Mouse (Mus musculus) midbrain, embryonic 12.5 days (tissue): Measurements from ENCODE around the gene Hist1h3h. TPM values are rescaled to one million over a fixed set of nuclear protein-coding genes. Genes with fewer than 3 reads are reported as not detected.
"Not testable (repeated sequence)": the region's sequence is repeated elsewhere in the genome, so short reads cannot be mapped to it uniquely, and the experiment has no call there.

Experiments used
- ATAC-seq: fragments of 200-750 bp; cut with Nextera tagmentation; 2 replicates; pipeline ENCODE4 v1.8.0; 2017; ENCODE audit warnings: low read depth, moderate TSS enrichment, moderate library complexity; ENCODE audit not compliant: low FRiP score
- H3K27ac ChIP-seq: fragments of 300-500 bp; sonication (generic); replicated peaks from 2 replicates; pipeline ENCODE4 v1.5.1; 2016; ENCODE audit warnings: mild to moderate bottlenecking
- H3K27me3 ChIP-seq: fragments of 300-500 bp; sonication (generic); 2 replicates; pipeline ENCODE4 v1.6.1; 2016; ENCODE audit warnings: mild to moderate bottlenecking
- H3K36me3 ChIP-seq: fragments of 300-500 bp; sonication (generic); 2 replicates; pipeline ENCODE4 v1.6.1; 2016
- H3K4me1 ChIP-seq: fragments of 300-500 bp; sonication (generic); 2 replicates; pipeline ENCODE4 v1.6.1; 2016
- H3K4me2 ChIP-seq: fragments of 300-500 bp; sonication (generic); replicated peaks from 2 replicates; pipeline ENCODE4 v1.6.1; 2016; ENCODE audit warnings: mild to moderate bottlenecking, moderate library complexity
- H3K4me3 ChIP-seq: fragments of 300-500 bp; sonication (generic); 2 replicates; pipeline ENCODE4 v1.5.1; 2016; ENCODE audit warnings: mild to moderate bottlenecking
- H3K9ac ChIP-seq: fragments of 300-500 bp; sonication (generic); replicated peaks from 2 replicates; pipeline ENCODE4 v1.6.1; 2016; ENCODE audit warnings: mild to moderate bottlenecking, moderate library complexity
- H3K9me3 ChIP-seq: fragments of 300-500 bp; sonication (generic); 2 replicates; pipeline ENCODE4 v1.6.1; 2016; ENCODE audit warnings: mild to moderate bottlenecking
- WGBS: fragments of 180-500 bp; shearing (Covaris S2); methylation state at CpG from one replicate; pipeline ENCODE4 v1.1.7; 2016; 5-methylcytosine and 5-hydroxymethylcytosine counted together
- polyA plus RNA-seq: library from polyadenylated mRNA; unstranded; fragments of >200 nt; fragmentation: Nextera tagmentation; extraction: Ambion mirVana; gene quantifications from 2 replicates; pipeline ENCODE4 v1.2.1, GENCODE M21; 2016

Gene Hist1h3h
- polyA plus RNA-seq = 6.0 and 10.1 TPM in 2 replicates

GRCm38 (mm10) chr13:21717397-21718357, at the start of gene Hist1h3h:
Hist1h3h (plus strand) TSS chr13:21717659.
- Histone ChIP-seq H3K9ac (peak within 1 kb of the TSS; percentile 73), H3K4me3 (peak within 1 kb of the TSS; percentile 48), H3K27ac (peak within 1 kb of the TSS; percentile 94), H3K4me2 (peak within 1 kb of the TSS; percentile 85), H3K4me1 (peaks cover 28% of the 10 kb centered on the region)
- ATAC-seq = peak; percentile 50
- not testable (repeated sequence) for H3K9me3 ChIP-seq, H3K36me3 ChIP-seq, H3K27me3 ChIP-seq
- WGBS = under 1% methylated on average over 24 of the region's 56 CpGs

GRCm38 (mm10) chr13:21677305-21677704, 40.2 kb upstream of the Hist1h3h start, which contains the start of gene Olfr1360:
Olfr1360 (minus strand) TSS chr13:21677405.
- WGBS = 88% methylated on average over 2 of the region's 2 CpGs
- no peak within 1 kb of the TSS for H3K4me3 ChIP-seq

GRCm38 (mm10) chr13:21697811-21698210, 19.6 kb upstream of the Hist1h3h start, which contains the start of gene Olfr1359:
Olfr1359 (plus strand) TSS chr13:21698111.
- Histone ChIP-seq H3K27me3 (no peaks in the 10 kb centered on the region), H3K4me3 (no peak within 1 kb of the TSS), H3K27ac (no peak within 1 kb of the TSS), H3K4me2 (no peak within 1 kb of the TSS), H3K4me1 (no peaks in the 10 kb centered on the region), H3K9me3 (no peaks in the 10 kb centered on the region), H3K9ac (no peak within 1 kb of the TSS), H3K36me3 (no peaks in the 10 kb centered on the region)
- ATAC-seq = no peak

More at GRCm38 (mm10) chr13:21677305-21677704, 40.2 kb upstream of the Hist1h3h start, which contains the start of gene Olfr1360:
- no peak for ATAC-seq
- H3K36me3 ChIP-seq = no peaks in the 10 kb centered on the region
- H3K27me3 ChIP-seq = no peaks in the 10 kb centered on the region
- no peak within 1 kb of the TSS for H3K9ac ChIP-seq
- no peak within 1 kb of the TSS for H3K27ac ChIP-seq
- no peaks in the 10 kb centered on the region for H3K4me1 ChIP-seq
- H3K9me3 ChIP-seq = no peaks in the 10 kb centered on the region
- H3K4me2 ChIP-seq = no peak within 1 kb of the TSS

GRCm38 (mm10) chr13:21706669-21707068, 10.8 kb upstream of the Hist1h3h start:
- Histone ChIP-seq H3K9me3 (no peaks in the 10 kb centered on the region), H3K27ac (no peak overlapping the region), H3K4me3 (no peak overlapping the region), H3K9ac (no peak overlapping the region), H3K36me3 (no peaks in the 10 kb centered on the region), H3K4me2 (no peak overlapping the region), H3K27me3 (no peaks in the 10 kb centered on the region), H3K4me1 (peaks cover 4% of the 10 kb centered on the region; the same call in 1 of the 2 replicates)
- no peak for ATAC-seq
- 74% methylated on average over 4 of the region's 4 CpGs for WGBS

DNA sequence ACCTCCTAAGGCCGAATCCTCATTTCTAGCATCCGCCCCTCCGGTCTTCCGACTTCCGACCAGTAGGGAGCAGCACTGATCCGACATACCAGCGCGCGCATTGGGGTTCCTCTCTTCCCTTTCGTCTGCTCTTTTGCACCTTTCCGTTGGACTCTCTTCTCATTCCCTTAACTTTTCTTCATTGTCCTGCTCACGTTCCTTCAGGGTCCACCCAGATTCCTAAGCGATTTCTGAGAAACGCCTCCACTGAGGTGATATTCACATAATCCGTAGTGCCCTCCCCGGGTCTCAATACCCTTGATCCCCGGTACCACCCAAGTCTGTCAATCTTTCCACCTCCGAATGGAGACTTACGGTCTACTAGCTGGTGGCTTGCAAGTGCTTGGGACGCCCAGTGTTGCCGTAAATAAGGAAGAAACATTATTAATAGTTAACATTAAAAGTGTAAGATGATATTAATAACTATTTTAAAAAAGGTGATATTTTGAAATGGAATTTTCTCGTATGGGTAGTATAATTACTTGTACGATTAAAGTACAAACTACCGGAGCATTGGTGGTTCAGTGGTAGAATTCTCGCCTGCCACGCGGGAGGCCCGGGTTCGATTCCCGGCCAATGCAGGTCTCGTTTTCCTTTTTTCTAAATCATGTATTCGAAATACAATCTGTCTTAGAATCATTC, 7.3 kb upstream of the Hist1h3h start:
- Histone ChIP-seq H3K27me3 (no peaks in the 10 kb centered on the region), H3K9me3 (no peaks in the 10 kb centered on the region), H3K9ac (peak overlapping the region; percentile 43), H3K4me3 (peak overlapping the region; percentile 55), H3K4me2 (peak overlapping the region; percentile 43), H3K4me1 (peaks cover 8% of the 10 kb centered on the region), H3K36me3 (no peaks in the 10 kb centered on the region), H3K27ac (peak overlapping the region; percentile 55; the same call in 1 of the 2 replicates)
- WGBS = under 1% methylated on average over 32 of the region's 32 CpGs
- ATAC-seq = peak; percentile 85

GRCm38 (mm10) chr13:21710821-21711525, 6.5 kb upstream of the Hist1h3h start:
- Histone ChIP-seq H3K27ac (no peak overlapping the region), H3K27me3 (no peaks in the 10 kb centered on the region), H3K4me2 (peak overlapping the region; percentile 60), H3K4me3 (peak overlapping the region; percentile 44), H3K9ac (peak overlapping the region; percentile 34), H3K4me1 (peaks cover 12% of the 10 kb centered on the region), H3K36me3 (no peaks in the 10 kb centered on the region), H3K9me3 (no peaks in the 10 kb centered on the region)
- ATAC-seq = peak; percentile 63
- WGBS = 1% methylated on average over 22 of the region's 22 CpGs

GRCm38 (mm10) chr13:21711698-21712097, 5.8 kb upstream of the Hist1h3h start:
- ATAC-seq = no peak
- no peaks in the 10 kb centered on the region for H3K27me3 ChIP-seq
- H3K4me2 ChIP-seq = peak overlapping the region; percentile 60
- H3K27ac ChIP-seq = no peak overlapping the region
- H3K4me3 ChIP-seq = peak overlapping the region; percentile 44
- H3K9me3 ChIP-seq = no peaks in the 10 kb centered on the region
- WGBS = 27% methylated on average over 4 of the region's 4 CpGs
- H3K4me1 ChIP-seq = peaks cover 12% of the 10 kb centered on the region
- H3K36me3 ChIP-seq = no peaks in the 10 kb centered on the region
- peak overlapping the region; percentile 34; the same call in 1 of the 2 replicates for H3K9ac ChIP-seq

DNA sequence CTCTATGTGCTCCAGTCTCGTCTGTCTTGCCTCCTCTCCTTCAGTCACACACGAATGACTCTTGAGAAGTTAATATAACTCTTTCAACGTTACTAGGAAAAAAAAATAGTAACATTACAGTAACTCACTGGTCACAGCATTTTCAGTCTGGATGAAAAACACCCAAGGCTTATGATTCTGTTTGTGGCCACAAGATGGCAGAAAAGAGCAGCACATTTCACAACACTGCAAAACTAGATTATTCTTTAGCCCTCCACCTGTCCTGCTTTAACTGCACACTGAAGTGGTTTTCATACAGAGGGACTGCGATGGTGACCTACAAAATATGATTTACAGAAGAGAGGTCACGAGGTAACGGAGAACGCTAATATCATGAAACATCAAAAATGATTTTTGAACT, 2.7 kb upstream of the Hist1h3h start:
- 3% methylated on average over 7 of the region's 7 CpGs for WGBS

GRCm38 (mm10) chr13:21715131-21715863, 2.2 kb upstream of the Hist1h3h start:
- ATAC-seq = no peak
- Histone ChIP-seq H3K4me2 (peak overlapping the region; percentile 85), H3K4me1 (peaks cover 23% of the 10 kb centered on the region), H3K36me3 (no peaks in the 10 kb centered on the region), H3K4me3 (peak overlapping the region; percentile 42), H3K9ac (peak overlapping the region; percentile 68), H3K27ac (peak overlapping the region; percentile 94), H3K27me3 (no peaks in the 10 kb centered on the region), H3K9me3 (no peaks in the 10 kb centered on the region)
- 2% methylated on average over 22 of the region's 22 CpGs for WGBS

More for the DNA sequence above, 2.7 kb upstream of the Hist1h3h start:
- Histone ChIP-seq H3K4me2 (peak overlapping the region; percentile 85), H3K9me3 (no peaks in the 10 kb centered on the region), H3K9ac (peak overlapping the region; percentile 68), H3K27me3 (no peaks in the 10 kb centered on the region), H3K27ac (peak overlapping the region; percentile 94), H3K36me3 (no peaks in the 10 kb centered on the region), H3K4me3 (peak overlapping the region; percentile 42), H3K4me1 (peaks cover 23% of the 10 kb centered on the region)
- ATAC-seq = no peak

DNA sequence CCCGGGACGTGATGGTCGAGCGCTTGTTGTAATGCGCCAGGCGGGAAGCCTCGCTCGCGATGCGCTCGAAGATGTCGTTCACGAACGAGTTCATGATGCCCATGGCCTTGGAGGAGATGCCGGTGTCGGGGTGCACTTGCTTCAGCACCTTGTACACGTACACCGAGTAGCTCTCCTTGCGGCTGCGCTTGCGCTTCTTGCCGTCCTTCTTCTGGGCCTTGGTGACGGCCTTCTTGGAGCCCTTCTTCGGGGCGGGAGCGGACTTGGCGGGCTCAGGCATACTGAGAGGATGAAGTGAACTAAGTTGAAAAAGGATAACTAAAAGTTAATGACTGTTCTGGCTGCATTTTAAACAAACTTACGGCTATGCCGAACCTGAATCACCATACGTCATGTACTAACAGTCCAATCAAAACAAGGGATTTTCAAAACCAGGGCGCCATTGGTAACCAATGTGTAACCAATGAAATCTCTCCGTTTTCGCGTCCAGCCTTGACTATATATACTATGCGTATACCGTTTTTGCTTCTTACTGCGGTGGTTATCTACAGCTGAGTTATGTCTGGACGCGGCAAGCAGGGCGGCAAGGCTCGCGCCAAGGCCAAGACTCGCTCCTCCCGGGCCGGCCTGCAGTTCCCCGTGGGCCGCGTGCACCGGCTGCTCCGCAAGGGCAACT, 1.5 kb upstream of the Hist1h3h start, which contains the start of the genes Hist1h2bl and Hist1h2ai:
Hist1h2bl (minus strand) TSS at position 280 of the 676 bp plus-strand sequence.
Hist1h2ai (plus strand) TSS at position 559 of the 676 bp plus-strand sequence.
- Histone ChIP-seq H3K27ac (peak within 1 kb of the TSS; percentile 94), H3K4me3 (peak within 1 kb of the TSS; percentile 48), H3K9ac (peak within 1 kb of the TSS; percentile 73), H3K4me2 (peak within 1 kb of the TSS; percentile 85), H3K4me1 (peaks cover 27% of the 10 kb centered on the region)
- not testable (repeated sequence) for H3K27me3 ChIP-seq, H3K9me3 ChIP-seq, H3K36me3 ChIP-seq
- under 1% methylated on average over 38 of the region's 50 CpGs for WGBS
- peak; percentile 92 for ATAC-seq
